Mouse (Mus musculus) left cerebral cortex, postnatal 25 days (tissue): Measurements from ENCODE around the gene Lrrc23. TPM values are rescaled to one million over a fixed set of nuclear protein-coding genes. Genes with fewer than 3 reads are reported as not detected.
"Not testable (repeated sequence)": the region's sequence is repeated elsewhere in the genome, so short reads cannot be mapped to it uniquely, and the experiment has no call there.

Experiments
- DNase-seq, 2 experiments: peaks; one replicate each; pipeline ENCODE4 v3.0.0; 2022; ENCODE audit warnings: low spot score in 2 of 2, mixed read lengths in 1 of 2
- intact Hi-C: fragments of 180-260 bp; cut with DNase I; formaldehyde crosslinking; loops from one replicate; pipeline ENCODE4 v1.15.1; 2025
- total RNA-seq, 2 experiments: library from RNA; stranded (reverse); gene quantifications; 2 replicates each; pipeline ENCODE4 v1.2.3; 2021

The Lrrc23 gene
- 1 to 10 TPM; 1.5 to 1.9 TPM for total RNA-seq

GRCm38 (mm10) chr6:124779222-124779983 is at the start of gene Lrrc23:
TSS of gene Lrrc23 (minus strand) at chr6:124779727.
- no peak for DNase-seq
- intact Hi-C loops = no loop called here

- peak in 1 of 2 experiments; percentile 45 for DNase-seq
- intact Hi-C loops = no loop called here
These were observed 48.6 kb upstream of the Lrrc23 start for GRCm38 (mm10) chr6:124828101-124828592.

GRCm38 (mm10) chr6:124822049-124822448 is 42.5 kb upstream of the Lrrc23 start:
- no peak for DNase-seq
- intact Hi-C loops = no loop called here

GRCm38 (mm10) chr6:124820891-124821290 is 41.4 kb upstream of the Lrrc23 start:
- intact Hi-C loops = no loop called here
- DNase-seq = no peak

- DNase-seq = peak in 1 of 2 experiments; percentile 69
- intact Hi-C loops = no loop called here
These were observed 38.4 kb upstream of the Lrrc23 start for GRCm38 (mm10) chr6:124817971-124818370.

- intact Hi-C loops = no loop called here
- no peak for DNase-seq
These were observed 38.0 kb upstream of the Lrrc23 start for GRCm38 (mm10) chr6:124817563-124817962.

GRCm38 (mm10) chr6:124817125-124817524 is 37.6 kb upstream of the Lrrc23 start:
- intact Hi-C loops = no loop called here
- DNase-seq = no peak

GRCm38 (mm10) chr6:124816611-124817010 is 37.1 kb upstream of the Lrrc23 start:
- intact Hi-C loops = no loop called here
- no peak for DNase-seq

GRCm38 (mm10) chr6:124814858-124815774 is 35.6 kb upstream of the Lrrc23 start:
- intact Hi-C loops = no loop called here
- no peak for DNase-seq

- intact Hi-C loops = no loop called here
- no peak for DNase-seq
These were observed 34.9 kb upstream of the Lrrc23 start for GRCm38 (mm10) chr6:124814448-124814847.

- DNase-seq = peak; percentile 88 to 94
- intact Hi-C loops = no loop called here
These were observed 34.4 kb upstream of the Lrrc23 start, which contains the start of gene Tpi1 for GRCm38 (mm10) chr6:124813933-124814332. TSS of gene Tpi1 (minus strand) at chr6:124814296.

GRCm38 (mm10) chr6:124813496-124813895 is 34.0 kb upstream of the Lrrc23 start:
- intact Hi-C loops = no loop called here
- peak; percentile 73 to 83 for DNase-seq

- no peak for DNase-seq
- intact Hi-C loops = no loop called here
These were observed 33.3 kb upstream of the Lrrc23 start for GRCm38 (mm10) chr6:124812848-124813247.

GRCm38 (mm10) chr6:124811701-124812560 is 32.4 kb upstream of the Lrrc23 start:
- intact Hi-C loops = no loop called here
- DNase-seq = no peak

GRCm38 (mm10) chr6:124811403-124811665 is 31.8 kb upstream of the Lrrc23 start:
- DNase-seq = no peak

GRCm38 (mm10) chr6:124810566-124811402 is 31.3 kb upstream of the Lrrc23 start:
- intact Hi-C loops = not testable (repeated sequence)

More at GRCm38 (mm10) chr6:124811403-124811665, 31.8 kb upstream of the Lrrc23 start:
- intact Hi-C loops = no loop called here

GRCm38 (mm10) chr6:124809775-124810538 is 30.4 kb upstream of the Lrrc23 start:
- intact Hi-C loops = loop anchor here (1.0 kb wide), 1 partner anchor 41 kb away; the partner anchor contains the start of gene Eno2
- DNase-seq = no peak

More at GRCm38 (mm10) chr6:124810566-124811402, 31.3 kb upstream of the Lrrc23 start:
- not testable (repeated sequence) for DNase-seq
